Mouse (Mus musculus): ENCODE measurements around the gene Tpra1.
A peak's percentile ranks its signal among the peaks of the same experiment; 100 is the strongest.

The Tpra1 gene

DNA sequence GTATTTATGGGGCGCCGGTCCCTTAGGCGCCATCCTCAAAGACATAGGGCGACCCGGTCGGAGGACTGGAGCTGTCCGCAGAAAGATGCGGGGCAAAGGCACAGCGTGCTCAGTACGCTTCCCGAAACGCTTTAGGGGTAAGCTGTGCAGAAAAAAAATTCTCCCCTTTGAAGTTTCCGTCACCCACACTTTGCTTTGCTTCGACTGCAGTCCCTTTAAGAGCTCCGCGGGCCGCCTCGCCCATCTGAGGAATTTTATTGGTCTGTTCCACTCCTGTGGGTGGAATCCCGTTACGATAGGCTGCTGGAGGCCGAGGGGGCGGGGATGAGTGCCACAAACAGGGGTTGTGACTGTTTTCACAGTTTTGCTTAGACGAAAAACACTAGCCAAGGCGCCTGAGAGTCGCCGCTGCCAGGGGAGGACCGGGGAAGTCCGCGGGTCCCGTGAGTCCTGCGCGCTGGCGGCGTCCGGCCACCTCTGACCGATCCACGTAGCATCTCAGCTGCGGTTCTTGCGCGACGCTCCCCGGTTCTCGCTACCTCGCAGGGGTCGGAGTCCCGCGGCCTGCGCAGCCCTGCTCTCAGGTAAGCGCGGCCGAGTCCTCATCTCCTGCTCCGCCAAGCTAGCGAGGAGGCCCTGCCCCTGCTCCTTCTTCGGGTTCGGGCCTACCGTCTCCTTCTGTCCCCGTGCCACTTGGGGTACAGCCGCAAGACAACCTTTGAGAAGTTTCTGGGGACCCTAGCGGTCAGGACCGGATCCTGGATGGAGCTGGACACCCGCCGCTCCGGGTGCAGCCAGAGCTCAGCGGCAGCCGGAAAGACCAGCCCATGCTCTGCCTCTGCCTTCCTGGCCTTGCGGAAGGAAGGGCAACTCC is at the start of gene Tpra1:
Gene Tpra1 (plus strand): TSS at position 305 of the 874 bp plus-strand sequence.
- peak; percentile 94 for DNase-seq (ENCODE audit: low spot score)

DNA sequence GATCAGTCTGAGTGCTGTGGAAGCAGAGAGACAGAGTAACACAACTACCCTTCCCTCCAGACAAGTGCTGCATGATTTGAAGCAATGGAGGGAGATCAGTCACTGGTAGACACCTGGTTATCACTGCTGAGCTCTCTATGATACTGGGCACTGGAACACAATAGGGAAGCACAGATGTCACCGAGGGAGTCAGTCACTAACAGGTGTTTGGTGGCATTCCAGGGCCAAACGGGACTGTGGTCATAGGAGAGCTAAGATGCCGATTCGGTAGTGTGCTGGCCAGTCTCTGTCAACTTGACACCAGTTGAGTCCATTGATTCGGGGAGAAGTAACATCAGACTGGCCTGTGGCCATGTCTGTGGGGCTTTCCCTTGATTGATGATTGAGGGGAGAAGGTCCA is 47.5 kb upstream of the Tpra1 start:
- DNase-seq (ENCODE audit: low spot score): no peak

DNA sequence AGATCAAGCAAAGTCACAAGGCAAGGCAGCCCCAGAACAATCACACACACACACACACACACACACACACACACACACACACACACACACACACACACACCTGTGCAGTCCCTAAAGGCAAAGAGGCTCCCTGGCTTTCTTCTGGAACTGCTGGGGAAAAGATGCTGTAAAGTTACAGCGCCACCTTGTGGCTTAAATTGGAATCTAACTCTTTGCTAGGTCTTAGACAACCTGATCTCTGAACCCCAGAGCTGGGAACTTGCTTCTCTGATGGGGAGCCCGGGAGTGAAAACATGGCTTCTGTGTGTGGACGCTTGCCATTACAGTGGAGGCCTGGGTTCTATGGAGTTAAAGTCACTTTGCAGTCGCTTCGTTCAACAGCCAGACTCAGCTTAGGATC is 46.4 kb upstream of the Tpra1 start:
- peak; percentile 80 for DNase-seq (ENCODE audit: low spot score)

DNA sequence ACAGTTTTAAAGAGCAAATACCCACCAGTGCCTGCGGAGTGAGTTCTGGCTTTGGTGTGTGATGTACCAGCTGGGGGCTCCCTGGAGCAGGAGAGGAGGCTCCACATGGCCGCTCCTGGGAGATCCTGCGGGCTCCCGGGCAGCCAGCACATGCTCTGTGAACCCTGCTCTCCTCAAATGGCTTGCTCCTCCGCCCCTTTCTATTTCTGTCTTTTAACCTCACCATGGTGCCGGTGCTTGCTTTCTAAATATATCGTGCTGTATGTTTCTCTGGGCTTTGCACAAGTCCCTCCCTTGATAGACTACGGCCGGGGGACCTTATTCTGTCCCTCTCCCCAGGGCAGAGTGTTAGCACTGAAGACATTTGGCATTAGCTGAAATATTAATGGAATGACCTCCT is 44.8 kb upstream of the Tpra1 start:
- DNase-seq (ENCODE audit: low spot score): no peak

DNA sequence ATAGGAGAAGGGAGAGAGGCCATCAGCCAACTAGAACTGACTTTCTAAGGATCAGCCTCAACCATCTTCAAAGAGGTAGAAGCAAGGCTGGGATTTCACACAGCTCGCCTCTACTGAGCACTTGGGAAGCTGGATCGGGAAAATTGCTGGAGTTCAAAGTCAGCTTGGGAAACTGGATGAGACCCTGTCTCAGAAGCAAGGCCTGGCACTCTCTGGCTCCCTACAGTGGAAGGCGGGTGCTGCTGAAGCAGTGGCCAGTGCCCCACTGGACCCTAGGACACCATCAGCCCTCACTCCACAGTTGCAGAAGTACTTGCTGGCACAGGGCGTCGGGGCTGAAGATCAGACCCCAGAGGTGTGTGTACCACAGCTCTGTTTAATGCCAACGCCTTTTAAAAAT is 44.2 kb upstream of the Tpra1 start:
- no peak for DNase-seq (ENCODE audit: low spot score)

DNA sequence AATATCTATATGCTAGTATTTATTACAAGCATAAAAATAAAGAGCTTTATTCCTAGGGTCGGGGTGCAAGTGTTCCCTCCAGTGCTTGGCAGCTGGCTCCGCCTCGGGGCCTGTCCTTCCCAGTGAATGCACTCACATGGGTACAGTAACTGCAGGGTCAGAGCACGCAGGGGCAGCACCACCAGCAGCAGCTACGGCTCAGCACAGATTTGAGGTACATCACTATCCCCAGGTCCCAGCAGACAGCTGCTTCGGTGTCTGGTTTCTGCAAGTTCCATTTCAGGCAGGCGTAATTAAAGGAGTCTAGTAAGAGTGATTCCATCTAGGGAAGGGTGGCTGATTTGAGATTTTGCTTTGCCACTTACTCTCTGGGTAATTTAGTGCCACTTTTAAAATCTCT is 43.7 kb upstream of the Tpra1 start:
- no peak for DNase-seq (ENCODE audit: low spot score)

DNA sequence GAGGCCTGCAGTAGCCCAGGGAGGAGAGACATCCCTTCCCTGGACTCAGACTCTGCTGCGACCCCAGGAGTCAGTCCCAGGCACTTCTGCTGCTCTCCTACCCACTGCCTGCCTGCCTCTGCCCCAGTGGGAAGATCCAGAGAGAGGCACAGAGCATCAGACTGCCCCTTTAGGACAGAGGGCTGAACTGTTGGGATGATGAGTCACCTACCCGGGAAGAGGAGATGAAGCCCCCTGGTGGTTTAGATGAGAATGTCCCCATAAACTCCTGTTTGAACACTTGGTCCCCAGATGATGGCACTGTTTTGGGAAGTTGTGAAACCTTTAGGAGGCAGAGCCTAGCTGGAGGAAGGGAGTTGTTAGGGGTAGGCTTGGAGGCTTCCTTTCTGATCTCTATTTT is 41.1 kb upstream of the Tpra1 start:
- no peak for DNase-seq (ENCODE audit: low spot score)

DNA sequence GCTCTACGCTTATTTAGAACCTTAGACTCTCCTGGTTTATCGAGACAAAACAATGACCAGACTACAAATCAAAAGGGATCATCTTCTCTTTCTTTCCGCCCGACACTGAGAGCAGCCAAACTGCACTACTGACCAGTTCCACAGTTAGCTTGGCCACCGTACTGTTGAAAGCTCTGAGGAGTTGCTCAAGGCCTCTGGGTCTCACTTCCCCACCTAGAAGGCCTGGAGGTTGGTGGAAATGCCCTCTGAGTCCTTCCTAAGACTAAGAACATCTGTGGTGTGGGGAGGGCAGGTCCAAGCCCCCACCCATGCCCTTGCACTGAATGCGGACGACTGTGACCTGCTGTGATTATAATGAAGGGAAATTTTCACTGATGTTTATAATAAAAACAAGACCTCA is 36.3 kb upstream of the Tpra1 start:
- no peak for DNase-seq (ENCODE audit: low spot score)

DNA sequence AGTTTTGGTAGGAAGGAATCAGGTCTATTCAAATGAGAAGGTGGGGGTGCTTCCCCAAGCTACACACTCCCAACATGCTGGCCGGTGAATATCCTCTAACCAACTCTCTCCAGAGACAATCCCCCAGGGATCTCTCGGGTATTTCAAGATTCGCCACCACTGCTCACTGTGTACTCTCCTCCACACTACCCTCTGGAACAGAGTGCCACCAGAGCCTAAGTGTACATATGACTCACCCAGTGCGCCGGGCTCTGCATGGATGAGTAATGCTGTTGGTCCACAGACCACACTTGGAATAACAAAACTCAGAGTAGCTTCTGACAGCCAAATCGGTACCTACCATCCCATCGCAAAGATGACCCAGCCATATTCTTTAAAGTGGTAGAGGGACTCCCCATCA is 32.6 kb upstream of the Tpra1 start:
- no peak for DNase-seq (ENCODE audit: low spot score)

DNA sequence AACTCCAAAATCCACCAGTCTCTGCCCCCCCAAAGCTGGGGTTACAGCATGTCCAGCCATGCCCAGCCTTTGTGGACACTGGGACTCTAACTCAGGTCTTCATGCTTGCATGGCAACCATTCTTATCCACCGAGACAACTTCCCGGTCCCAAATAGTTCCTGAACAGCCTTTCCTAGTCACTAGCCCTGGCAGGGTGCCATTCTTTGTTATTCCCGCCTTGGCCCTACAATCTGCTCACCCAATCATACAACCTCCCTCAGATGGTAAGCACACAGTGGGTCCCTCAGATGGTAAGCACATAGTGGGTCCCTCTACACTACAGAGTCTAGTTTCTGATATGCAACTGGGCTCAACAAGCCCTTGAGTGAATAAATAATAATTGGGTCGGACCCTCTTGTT is 31.5 kb upstream of the Tpra1 start:
- no peak for DNase-seq (ENCODE audit: low spot score)

DNA sequence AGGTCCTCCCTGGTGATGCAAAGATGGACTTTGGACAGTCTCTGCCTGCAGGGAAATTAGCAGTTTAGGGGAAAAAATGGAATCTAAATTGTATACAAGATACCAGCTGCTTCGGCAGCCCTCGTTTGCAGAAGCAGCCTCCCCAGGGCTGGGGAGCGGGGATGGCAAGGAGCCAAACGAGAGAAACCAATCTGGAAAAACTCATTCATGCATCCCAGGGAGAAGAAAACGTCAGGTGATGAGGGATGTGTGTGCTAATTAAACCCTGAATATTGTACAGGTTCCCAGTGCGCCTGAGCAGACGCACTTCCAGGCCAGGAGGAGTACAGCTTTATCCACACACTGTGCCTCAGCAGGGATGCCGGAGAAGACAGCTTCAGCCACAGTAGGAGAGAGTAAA is 30.5 kb upstream of the Tpra1 start:
- no peak for DNase-seq (ENCODE audit: low spot score)

DNA sequence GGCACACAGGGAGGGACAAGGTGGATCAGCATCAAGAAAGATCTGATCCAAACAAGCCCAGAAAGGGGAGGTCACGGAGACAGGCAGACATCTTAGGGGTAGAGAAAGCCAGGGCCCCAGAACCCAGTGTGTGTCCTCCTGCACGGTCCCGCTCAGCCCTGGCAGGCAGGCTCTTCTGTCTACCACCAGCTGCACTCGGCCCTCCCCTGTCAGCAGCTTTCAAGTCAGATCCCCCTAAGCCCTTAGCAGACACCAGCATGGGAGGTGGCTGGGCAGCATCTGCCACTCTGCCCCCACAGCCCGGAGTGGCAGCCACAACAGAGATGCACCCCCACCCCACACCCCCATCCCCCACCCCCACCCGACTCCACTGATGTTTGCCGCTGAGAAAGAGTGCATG is 29.2 kb upstream of the Tpra1 start:
- no peak for DNase-seq (ENCODE audit: low spot score)

DNA sequence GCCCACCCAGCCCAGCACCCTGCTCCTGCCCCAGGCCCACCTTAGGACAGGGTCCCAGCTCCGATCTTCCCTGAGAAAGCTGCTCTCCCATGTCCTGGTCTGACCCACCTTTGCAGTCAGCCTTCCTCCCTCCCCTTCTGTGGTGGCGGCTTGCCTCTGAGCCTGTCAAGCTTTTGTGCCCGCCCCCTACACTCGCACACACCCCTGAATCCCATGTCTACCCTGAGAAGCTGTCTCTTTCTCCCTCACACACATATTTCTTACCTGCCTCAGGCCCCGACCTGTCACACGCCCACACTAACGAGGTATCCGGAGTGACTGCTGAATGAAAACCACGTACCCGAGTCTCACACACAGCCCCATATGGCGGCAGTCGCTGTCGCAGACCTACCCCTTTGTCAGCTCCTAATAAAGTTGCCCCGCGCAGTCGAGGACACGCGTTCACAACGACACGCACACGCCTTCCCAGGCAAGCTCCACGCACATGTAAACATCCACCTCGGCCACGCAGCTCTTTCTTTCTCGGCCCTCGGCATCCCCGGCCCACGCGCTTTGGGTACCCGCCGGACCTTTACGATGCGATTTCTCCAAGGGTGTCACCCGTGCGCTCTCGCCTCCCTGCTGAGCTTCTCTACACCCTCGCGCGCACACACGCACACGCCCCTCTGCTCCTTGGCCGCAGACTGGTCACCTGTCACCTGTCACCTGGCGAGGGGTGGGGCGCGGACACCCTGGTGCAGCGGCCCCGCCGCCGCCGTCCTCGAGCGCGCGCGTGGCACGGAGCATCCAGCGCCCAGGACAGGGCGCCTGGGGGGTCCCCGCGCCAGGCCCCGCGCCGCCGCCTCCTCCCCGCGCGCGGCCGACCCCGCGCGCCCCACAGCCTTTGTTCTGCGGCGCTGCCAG is 27.8 kb upstream of the Tpra1 start:
- DNase-seq (ENCODE audit: low spot score): no peak

DNA sequence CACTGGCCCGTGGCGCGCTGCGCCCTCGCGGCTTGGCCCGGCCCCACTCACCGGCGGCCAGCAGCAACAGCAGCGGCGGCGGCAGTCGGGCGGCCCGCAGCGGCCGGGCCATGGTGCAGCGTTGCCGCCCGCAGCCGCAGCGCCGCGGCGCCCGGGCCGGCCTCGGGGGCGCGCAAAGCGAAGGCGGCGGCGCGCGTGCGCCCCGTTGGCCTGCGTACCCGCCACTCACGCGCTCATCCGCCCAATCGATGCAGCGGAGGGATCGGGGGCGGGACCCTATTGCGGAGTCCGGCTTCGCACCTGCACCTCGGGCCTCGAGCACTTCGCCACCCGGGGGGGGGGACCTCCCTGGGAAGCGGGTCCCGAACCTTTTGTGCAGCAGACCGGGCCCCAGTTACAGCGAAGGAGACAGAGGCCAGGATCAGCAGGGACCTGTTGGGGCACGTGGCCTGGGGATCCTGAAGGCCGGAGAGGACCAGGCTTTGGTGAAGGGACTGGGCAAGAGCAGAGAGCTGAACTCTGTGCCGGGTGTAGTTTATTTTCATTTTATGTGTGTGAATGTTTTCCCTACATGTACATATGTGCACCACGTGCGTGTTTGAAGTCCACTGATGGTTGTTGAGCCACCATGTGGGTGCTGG is 27.1 kb upstream of the Tpra1 start, which contains the start of gene Podxl2:
Gene Podxl2 (minus strand): TSS at position 177 of the 641 bp plus-strand sequence.
- peak; percentile 87 for DNase-seq (ENCODE audit: low spot score)

DNA sequence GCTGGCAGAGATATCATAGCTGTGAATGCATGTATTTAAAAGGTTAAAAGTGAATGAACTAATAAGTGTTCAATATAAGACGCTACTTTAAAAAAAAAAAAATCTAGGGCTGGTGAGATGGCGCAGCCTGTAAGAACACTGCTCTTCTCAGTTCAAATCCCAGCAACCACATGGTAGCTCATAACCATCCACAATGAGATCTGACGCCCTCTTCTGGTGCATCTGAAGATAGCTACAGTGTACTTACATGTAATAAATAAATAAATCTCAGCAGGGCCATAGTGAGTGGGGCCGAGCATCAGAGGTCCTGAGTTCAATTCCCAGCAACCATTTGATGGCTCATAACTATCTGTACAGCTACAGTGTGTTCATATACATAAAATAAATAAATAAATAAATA is 22.6 kb upstream of the Tpra1 start:
- no peak for DNase-seq (ENCODE audit: low spot score)

DNA sequence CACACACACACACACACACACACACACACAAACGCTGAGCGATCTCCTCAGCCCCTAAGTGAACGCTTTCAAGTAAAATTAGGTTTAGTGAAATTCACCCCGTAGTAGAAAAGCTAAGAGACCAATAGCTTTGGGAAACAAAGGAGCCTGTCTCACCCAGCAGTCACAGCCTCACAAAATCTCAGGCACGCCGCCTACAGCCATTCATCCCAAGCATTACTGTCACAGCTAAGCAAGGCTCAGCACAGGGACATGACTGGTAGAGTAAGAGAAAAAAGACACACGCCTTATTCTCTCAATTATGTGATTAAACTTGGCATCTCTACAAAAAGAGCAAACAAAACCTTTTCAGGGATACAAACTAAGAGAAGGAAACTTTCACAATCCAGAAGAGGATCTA is 20.7 kb upstream of the Tpra1 start:
- no peak for DNase-seq (ENCODE audit: low spot score)

DNA sequence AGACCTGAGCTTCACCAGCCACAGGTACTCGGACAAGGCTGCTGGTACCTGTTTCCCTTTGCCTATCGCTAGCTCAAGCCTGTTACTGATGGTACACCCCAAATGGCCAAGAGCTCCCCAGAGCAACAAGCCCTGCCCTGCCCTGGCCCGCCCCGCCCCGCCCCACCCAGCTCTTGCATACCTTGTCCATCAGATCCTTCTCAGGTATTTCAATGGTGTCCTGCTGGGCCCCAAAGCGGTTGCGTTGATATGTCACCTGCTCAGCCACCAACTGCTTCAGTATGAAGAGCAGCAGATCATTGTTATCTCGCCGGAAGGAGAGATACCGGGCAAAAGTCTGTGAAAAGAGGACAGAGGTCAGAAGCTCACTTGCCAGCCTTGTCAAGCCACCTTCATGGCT is 17.9 kb upstream of the Tpra1 start:
- no peak for DNase-seq (ENCODE audit: low spot score)

DNA sequence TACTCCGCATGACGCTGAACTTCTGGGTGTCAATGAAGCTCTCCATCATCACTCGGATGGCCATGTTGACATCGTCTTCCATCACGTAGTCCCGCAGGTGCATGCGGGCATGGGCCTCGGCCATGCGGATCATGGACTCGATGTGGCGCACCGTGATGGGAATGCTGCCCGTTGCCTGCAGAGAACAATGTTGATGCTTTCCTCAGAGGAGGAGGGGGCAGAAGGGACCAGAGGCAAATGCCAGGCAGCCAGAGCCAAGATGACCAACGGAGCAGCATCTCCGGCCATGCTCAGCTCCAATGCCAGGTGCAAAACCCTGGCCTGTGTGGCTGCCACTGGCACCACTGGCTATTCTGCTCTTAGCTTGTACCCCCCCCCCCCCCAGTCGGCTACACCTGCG is 17.4 kb upstream of the Tpra1 start:
- DNase-seq (ENCODE audit: low spot score): no peak

DNA sequence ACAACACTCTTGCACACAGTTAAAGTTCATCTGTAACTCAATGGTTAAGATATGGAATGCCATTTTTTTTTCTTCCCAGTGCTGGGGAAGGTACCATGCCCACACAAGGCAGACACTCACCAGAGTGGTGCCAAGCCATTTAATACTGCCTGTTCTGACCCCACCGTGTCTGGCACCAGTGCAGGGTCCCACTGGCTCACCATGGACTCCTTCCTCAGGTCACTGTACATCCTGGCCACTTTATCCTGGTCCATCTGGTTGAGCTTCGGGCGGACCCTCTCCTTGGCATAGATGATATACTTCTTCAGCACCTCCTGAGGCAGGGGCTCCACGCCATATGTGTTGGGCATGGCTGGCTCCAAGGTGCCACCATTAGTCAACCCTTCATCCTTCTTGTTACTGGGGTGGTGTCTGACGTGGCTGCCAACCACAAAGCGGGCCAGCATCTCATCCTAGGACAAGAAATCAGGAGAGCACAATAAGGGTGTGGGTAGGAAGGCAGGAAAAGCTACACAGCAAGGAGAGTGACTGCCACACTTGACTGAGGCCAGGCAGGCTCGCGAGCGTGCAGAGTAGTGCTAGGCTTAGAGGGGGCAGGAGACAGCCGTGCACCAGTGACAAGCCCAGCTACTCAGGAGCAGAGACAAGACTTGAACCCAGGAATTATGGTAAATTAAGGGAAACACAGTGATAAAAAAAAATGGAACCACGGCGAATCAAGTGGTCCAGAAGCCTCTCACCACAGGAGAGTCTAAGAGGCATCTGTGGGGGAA is 16.2 kb upstream of the Tpra1 start:
- DNase-seq (ENCODE audit: low spot score): no peak

DNA sequence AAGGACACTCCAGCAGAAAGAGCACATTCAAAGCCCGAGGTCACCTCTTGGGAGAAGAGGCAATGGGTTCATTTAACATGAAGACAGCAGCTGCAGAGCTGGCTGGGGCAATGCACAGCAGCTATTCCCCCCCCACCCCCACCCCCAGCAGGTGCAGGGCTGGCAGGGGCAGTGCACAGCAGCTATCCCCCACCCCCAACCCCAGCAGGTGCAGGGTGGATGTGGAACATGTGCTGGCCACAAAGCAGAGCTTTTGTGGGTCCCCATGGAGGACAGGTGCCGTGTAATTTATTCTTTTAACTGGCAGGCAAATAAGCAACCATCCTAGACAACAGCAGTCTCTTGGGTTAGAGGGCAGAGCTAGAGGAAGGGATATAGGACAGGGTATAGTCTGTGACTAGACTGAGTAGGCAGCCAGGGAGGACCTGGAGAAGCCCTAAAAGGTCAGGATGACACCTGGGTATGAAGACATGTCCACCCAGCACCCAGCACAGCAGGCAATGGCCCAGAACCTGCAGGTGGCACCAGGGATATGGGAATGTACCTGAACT is 15.6 kb upstream of the Tpra1 start:
- no peak for DNase-seq (ENCODE audit: low spot score)

DNA sequence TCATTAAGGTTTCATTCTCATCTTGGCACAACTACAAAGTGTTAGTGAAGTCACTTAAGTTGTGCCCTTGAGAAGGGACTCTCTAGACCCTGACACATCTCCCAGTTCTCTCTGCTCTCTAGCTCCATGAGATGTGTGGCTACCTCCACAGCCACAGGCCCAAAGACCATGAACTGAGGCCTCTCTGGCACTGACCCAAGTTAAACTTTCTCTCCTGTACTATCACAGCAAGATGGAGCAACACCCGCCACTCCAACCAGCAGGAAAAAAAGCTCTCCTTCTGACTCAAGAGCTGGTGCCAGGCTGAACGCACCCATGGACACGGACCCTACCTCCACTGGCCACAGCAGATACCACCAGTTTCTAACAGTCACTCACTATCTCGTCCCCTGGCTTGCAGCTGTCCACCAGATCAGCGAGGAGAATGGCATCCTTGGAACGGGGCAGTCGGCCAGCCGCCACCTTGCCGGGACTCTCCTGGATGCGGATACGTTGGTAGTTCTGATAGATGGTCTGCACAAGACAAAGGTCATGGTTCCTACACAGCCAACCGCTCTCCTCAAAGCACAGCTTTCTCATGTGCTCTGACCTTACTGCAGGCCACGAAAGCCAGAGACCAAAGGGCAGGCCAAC is 12.5 kb upstream of the Tpra1 start:
- no peak for DNase-seq (ENCODE audit: low spot score)

All from testis, postnatal 10 days (tissue).